Mouse (Mus musculus): ENCODE results near the gene Atp5c1.

The Atp5c1 gene

GRCm38 (mm10) chr2:10050878-10051277 is 29.4 kb downstream of the Atp5c1 start:
- no peak for DNase-seq (ENCODE audit: extremely low read depth, low read depth)

- no peak for DNase-seq (ENCODE audit: extremely low read depth, low read depth)
These were observed 30.9 kb downstream of the Atp5c1 start for GRCm38 (mm10) chr2:10049456-10049855.

- peak; percentile 68 for DNase-seq (ENCODE audit: extremely low read depth, low read depth)
These were observed 31.8 kb downstream of the Atp5c1 start, which contains the start of gene Taf3 for GRCm38 (mm10) chr2:10048461-10048860. Taf3 (minus strand) TSS chr2:10048596.

- no peak for DNase-seq (ENCODE audit: extremely low read depth, low read depth)
These were observed 32.4 kb downstream of the Atp5c1 start for GRCm38 (mm10) chr2:10047758-10048436.

GRCm38 (mm10) chr2:10034976-10035375 is 45.3 kb downstream of the Atp5c1 start:
- DNase-seq (ENCODE audit: extremely low read depth, low read depth), result no peak

- DNase-seq (ENCODE audit: extremely low read depth, low read depth), result no peak
These were observed 46.6 kb downstream of the Atp5c1 start for GRCm38 (mm10) chr2:10033684-10034083.

- DNase-seq (ENCODE audit: extremely low read depth, low read depth), result no peak
These were observed 50.6 kb downstream of the Atp5c1 start for GRCm38 (mm10) chr2:10029755-10030154.

- DNase-seq (ENCODE audit: extremely low read depth, low read depth), result no peak
These were observed 56.0 kb downstream of the Atp5c1 start for GRCm38 (mm10) chr2:10024264-10024663.

- no peak for DNase-seq (ENCODE audit: extremely low read depth, low read depth)
These were observed 59.0 kb downstream of the Atp5c1 start for GRCm38 (mm10) chr2:10021296-10021695.

- DNase-seq (ENCODE audit: extremely low read depth, low read depth), result no peak
These were observed 65.2 kb downstream of the Atp5c1 start for GRCm38 (mm10) chr2:10014951-10015635.

GRCm38 (mm10) chr2:10010263-10010909 is 69.9 kb downstream of the Atp5c1 start:
- peak; percentile 41 for DNase-seq (ENCODE audit: extremely low read depth, low read depth)

GRCm38 (mm10) chr2:10009671-10010254 is 70.5 kb downstream of the Atp5c1 start:
- no peak for DNase-seq (ENCODE audit: extremely low read depth, low read depth)

- no peak for DNase-seq (ENCODE audit: extremely low read depth, low read depth)
These were observed 71.7 kb downstream of the Atp5c1 start for GRCm38 (mm10) chr2:10008593-10008992.

Measured in MEL-GATA-1-ER (cell line).